Mouse (Mus musculus) urinary bladder, adult 18-20 months (tissue): ENCODE measurements around the gene Pla2g10.
A peak's percentile ranks its signal among the peaks of the same experiment; 100 is the strongest.
"Not testable (repeated sequence)": the region's sequence is repeated elsewhere in the genome, so short reads cannot be mapped to it uniquely, and the experiment has no call there.

Source experiments
- DNase-seq, 2 experiments: peaks; one replicate each; pipeline ENCODE4 v3.0.0; 2022; ENCODE audit warnings: low spot score in 2 of 2, mixed read lengths in 2 of 2

The Pla2g10 gene

DNA sequence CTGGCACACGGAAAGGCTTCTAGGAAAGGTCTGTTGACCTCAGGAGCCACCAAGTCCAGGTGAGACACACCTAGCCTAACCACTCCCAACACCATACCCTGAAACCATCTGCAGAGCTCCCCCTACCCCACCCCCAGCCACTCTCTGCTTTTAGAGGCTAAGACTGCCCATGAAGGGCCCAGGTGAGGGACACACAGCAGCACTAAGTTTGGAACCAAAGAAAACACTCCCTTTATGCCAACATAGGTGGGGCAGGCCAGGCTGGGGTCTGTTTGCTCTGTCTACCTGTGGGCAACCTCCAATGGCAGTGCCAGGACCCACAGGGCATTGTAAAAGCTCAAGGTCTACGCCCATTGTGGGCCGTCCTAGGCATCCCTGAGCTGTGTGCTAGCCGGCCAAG, 1.4 kb downstream of the Pla2g10 start:
- no peak for DNase-seq

DNA sequence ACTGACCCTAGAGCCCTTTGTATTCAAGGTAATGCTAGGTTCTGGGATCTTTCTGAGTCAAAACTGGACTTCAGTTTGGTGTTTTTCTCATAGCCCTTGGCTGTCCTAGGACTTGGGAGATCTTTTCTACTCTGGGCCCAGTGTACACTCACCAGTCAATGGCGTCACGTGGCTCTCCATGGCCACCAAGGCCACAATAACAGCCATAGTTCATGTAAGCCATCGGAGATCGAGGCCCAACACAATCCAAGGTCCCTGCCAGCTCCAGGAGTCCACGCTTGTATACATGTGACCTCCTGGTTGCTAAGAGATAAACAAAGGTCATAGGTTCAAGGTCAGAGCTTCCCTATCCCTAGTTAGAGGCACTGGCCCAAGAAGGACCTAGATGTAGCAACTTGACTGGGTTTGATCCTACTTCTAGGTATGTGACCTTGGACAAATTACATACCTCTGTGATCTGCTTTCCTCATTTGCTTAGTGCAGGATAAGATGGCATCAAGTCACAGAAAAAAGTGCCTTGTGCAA, 2.9 kb downstream of the Pla2g10 start:
- no peak for DNase-seq

DNA sequence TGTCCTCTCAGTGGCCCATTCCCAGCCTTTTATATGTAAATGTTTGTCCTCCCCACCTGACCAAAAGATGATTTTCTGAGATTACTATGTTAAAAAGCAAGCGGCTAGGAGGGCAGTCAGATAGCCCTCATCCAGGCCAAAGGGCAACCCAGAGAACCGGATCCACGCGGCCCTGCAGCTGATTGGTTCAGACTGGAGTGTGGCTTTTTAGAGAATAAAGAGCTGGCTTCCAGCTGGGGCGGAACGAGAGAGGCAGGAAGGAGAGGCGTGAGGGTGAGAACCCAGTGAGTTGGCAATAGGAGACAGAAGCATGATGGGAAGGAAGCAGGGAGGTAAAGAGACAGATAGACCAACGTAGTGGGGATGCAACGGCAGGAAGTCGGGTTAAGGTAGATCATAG, 7.8 kb downstream of the Pla2g10 start:
- peak in 1 of 2 experiments; percentile 18 for DNase-seq

DNA sequence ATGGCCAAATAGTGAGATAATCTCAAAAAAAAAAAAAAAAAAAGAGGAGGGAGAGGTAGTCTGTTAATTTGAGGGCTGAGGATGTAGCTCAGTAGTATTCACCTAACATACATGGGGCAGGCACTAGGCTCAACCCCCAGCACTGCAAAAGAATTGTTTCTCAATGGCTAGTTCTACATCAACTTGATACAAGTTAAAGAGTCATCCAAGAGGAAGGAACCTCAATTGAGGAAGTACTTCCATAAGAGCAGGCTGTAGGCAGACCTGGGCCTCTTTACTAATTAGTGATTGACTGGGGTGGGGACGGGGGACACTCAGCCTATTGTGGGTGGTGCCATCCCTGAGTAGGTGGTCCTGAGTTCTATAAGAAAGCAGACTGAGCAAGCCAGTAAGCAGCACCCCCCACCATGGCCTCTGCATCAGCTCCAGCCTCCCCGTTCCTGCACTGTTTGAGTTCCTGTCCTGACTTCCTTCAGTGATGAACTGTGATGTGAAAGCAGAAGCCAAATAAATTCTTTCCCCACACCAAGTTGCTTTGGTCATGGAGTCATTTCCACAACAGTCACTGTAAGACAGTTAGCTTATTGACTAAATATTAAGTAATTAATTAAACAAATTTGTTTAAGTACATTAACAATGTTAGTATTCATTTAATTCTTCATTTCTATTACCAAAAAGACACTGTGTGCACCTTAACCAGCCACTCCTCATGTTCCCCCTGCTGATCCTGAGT, 13.8 kb downstream of the Pla2g10 start:
- DNase-seq = no peak

DNA sequence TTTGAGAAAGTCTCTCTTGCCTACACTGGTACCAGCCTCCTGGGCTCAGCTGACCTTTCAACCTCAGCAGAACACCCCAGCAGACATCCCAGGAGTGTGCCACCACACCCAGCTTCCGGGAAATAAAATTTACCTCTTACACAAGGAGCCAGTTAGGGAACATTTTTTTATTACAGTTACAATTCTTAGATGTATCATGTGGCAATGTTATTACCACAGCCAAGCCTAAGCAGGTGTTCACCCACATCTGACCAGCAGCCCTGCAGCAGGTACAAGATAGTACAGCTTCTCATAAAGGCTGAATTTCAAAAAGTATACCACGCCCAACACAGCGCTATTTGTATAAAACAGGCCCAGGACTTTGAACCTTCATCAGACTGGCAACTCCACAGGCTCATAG, 15.9 kb downstream of the Pla2g10 start:
- DNase-seq = no peak

DNA sequence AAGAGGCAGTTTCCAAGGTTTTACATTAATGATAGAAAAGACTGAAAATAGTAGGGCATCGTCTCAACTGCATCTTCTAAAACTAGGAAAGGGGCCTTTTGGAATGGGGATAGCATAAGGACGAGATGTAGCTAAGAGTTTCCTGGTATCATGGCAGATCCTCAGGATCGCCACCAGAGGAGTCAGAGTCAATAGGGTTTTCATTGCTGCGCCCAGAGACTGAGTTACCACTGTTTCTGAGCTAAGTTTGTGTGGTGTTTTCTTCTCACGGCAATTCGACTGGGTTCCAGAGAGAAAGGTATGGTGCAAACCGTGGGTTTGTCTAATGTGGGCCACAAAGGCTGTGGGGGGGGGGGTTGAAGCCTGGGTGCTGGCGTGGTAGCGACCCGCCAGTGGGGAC, 26.1 kb downstream of the Pla2g10 start:
- DNase-seq = no peak

DNA sequence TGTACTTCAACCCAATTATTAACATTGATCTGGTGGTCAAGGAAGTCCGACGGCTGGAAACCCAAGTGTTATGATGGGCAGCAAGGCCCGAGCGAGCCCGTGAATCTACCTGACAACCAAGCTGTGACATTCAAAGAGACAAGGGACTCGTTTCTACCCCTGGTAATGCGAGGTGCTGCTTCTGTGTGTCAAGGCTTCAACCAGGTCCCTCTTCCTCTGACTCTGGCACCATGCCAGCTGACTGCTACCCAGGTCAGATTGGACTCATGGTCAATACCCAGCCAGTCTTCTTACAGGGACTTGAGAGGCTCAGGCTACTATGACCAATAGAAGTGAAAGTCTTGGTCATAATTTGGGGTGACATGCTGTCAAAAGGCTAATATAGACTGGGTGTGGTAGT, 28.6 kb downstream of the Pla2g10 start:
- no peak for DNase-seq

DNA sequence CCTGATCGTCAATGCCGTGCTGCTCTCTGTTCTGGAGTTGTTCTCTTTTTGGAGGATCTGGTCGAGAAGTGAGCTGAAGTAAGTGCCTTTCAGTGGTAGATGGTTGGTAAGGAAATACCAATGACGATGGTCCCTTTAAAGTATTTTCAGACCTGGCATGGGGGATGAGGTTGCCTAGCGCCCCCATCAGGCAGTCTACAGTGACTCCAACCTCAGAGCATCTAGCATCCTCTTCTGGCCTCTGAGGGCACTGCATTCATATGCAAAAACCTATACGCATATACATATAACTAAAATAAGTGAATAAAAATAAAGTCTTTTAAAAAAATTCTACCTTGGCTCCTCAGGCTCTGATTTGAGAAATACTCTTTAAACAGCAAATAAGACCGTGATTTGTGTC, 31.8 kb downstream of the Pla2g10 start:
- no peak for DNase-seq

DNA sequence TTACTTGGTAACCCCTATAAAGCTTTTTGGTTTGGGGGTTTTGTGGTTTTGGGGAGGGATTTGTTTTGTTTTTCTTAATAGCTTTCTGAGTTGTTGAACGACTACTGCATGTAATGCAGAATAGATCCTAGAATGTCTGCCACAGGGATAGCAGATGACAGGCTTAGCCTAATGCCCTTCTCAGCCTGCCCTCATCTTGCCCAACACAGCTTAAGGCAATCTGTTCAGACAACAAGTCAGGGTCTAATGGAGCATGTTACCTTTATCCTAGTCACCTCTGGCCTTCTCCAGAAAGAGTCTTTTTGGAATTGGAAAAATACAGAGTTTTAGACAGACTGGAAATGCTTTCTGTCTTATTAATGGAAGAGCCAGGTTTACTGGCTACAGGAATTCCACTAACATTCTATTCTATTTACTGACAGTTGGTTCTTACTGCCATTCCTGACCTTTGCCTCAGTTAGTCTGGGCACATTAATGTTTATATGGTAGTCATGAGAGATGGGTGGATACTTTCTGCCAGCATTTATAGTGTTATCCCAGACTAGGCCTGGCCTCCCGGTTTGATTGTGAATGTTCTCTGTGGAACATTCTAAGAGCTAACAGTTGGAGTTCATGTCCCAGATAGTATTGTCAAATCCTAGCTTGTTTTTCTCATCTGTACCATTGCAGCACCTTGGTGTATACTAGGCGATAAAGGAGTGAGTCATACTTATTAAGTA, 52.0 kb downstream of the Pla2g10 start:
- no peak for DNase-seq

DNA sequence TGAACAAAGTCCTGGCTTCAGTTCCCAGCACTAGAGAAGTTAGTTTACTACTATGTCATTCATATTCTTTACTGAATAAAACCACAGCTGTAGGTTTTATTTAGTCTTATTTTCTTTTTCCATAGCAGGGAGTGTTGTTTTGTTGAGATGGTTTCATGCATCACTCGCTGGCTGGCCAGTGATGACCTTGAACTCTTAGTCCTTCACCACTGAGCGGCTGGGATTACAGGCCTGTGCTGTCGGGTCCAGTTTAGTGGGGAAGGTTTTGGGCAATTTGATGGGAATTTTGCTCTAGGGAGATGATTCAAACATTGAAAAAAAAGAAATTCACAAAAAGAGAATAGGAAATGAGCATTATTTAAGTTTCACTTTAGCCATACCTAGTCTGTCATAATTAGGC, 56.3 kb downstream of the Pla2g10 start:
- DNase-seq = no peak

DNA sequence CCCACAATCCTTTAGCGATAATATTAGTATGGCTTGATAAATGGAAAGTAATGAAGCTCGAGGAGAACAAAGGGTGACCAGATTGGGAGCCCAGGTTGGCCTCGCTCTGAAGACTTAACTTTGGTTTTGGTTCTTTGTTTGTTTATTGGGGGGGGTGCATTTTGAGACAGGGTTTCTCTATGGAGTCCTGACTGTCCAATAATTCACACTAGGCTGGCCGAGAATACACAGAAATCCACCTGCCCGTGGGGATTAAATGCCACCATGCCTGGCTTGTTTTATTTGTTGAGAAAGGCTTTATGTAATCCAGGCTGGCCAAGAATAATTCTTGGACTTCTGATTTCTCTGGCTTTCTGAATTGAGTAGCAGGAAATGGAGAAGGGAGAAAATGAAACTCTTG, 57.7 kb downstream of the Pla2g10 start:
- DNase-seq = no peak

DNA sequence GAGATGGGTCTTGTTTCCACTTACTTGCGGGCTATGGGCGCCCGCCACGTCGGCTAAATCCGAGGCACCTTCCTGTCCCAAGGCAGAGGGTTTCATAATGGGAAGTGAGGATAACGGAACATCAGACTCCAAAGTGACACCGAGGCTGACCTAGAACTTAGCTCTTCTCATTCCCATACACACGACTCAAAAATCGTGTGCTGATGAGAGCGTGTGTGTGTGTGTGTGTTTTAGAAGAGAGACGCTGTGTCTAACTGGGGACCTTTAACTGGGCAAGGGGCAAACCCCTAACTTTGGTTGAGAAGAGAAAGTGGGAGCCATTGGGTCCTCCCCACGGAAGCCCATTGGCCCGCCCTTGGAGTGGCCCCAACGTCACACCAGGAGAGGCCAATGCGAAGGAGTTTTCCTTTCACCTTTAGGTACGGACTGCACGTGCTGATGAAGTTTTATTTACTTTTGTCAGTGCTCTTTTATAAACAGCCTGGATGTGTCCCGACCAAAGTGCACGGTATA, 58.3 kb downstream of the Pla2g10 start:
- peak; percentile 34 to 44 for DNase-seq

DNA sequence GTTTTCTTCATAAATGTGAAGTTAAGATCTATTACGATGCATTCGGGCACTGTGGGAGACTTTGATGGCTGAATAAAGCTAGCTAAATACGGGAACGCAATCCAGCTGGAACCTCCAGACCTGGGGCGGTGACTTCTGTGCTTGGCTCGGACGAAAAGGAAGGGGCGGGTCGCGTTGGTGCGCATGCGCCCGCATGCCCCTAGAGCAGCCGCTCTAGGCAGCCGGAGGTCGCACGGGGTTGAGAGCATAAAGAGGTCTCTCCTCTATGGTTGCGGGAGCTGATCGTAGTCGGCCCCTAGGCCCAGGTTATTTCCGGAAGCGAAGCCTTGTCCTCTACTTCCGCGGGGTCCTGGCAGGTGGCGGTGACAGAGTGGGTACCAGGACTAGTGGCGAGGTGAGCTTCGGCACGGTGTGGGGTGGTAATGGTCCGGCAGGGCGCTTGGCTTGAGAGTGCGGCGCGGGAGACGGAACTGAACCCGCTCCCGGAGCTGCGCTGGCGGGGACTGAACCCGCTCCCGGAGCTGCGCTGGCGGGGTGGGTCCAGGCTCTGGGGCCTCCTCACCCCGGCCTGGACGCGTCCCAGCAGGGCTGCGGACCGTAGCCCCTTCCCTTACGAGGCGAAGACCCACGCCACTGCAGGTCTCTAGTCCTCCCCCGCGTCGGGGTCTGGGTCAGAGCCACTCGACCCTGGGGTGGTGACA, 58.9 kb downstream of the Pla2g10 start, which contains the start of the genes Bfar and 3110001I22Rik:
Gene Bfar, plus strand, starts transcription at position 174 of the 701 bp plus-strand sequence.
Gene 3110001I22Rik, plus strand, starts transcription at position 245 of the 701 bp plus-strand sequence.
- DNase-seq = peak; percentile 68 to 84

DNA sequence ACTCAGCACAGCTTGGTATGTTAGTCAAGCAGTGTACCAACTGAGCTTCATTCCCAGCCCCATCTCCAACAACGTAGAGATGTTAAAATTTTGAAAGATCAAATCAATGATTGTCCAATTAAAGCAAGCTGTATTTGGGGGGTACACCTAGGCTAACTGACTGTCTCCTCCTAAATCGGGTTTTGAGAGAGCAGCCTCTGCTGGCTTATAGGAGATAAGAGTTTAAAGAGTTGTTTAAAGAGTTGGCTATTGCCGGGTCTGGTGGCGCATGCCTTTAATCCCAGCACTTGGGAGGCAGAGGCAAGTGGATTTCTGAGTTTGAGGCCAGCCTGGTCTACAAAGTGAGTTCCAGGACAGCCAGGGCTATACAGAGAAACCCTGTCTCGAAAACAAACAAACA, 59.9 kb downstream of the Pla2g10 start:
- DNase-seq = not testable (repeated sequence)

DNA sequence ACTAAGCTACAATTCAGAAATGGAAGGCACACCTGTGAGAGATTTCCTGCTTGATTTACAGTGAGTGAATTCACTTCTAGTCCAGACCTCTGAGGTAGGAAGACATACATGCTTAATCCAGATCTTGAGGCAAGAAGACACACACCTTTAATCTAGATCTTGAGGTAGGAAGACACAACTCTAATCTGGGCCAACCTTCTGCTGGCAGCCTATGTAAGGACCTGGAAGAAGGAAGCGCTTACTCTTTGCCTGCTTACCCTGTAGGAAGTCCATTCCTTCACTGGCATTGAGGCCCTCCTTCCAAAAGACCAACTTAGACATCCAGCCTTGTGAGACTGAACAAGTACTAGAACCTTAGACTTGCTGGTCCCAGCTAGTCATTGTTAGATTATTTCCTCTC, 61.5 kb downstream of the Pla2g10 start:
- no peak for DNase-seq

DNA sequence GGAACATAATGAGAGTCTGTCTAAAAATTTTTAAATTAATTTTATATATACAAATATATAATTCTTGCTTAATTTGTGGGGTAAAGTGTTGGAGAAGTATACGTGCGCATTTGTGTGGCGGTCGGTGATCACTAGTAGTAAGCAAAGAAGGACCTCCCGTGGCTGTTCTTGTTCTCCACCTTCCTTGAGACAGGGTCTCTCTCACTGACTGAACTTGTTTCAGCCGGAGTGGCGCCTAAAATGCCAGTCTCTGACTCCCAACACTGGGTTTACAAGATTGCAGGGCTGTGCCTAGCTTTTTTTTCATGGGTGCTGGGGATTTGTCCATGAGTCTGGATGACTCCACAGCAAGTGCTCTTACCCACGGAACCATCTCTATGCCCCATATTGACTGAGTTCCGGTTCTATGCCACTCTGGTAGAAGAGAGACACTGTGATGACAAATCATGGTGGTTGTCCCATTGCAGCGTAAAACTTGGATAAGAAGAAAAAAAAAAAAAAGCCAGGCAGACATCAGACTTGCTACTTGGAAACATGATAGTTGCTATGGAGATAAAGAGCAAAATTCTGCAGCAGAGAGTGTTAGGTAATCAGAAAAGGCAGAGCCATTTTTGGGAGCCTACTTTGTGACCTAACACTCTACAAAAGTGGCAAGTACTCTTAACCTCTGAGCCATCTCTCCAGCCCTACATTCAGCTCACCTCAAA, 62.2 kb downstream of the Pla2g10 start:
- no peak for DNase-seq

DNA sequence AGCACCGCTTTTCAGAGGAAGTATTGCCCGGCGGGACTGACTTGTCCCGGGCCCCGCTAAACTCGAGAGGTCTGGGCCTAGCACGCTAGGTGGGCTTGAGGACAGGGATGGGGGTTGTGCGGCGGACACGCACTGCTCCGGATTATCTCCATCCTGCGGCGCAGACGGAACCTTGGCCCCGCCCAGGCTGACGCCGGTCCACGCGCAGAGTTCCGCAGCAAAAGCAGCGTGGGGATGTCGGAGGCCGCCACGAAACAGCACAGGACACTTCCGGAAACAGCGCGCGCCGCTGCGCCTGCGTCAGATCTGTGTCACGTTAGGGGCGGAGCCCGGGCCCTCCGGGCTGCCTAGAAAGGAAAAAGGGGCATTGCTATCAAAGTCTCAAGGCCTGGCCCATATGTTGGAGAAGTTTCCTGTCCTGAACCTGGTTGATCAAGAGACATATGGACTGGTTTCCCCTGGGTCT, 62.9 kb downstream of the Pla2g10 start, which contains the start of gene Parn:
Gene Parn, minus strand, starts transcription at position 293 of the 466 bp plus-strand sequence.
- DNase-seq = peak; percentile 90
